Mouse (Mus musculus) neutrophil, adult 65 days (primary cell): ENCODE measurements around the gene Sumo3. TPM values are rescaled to one million over a fixed set of nuclear protein-coding genes. Genes with fewer than 3 reads are reported as not detected.

Experiments used
- total RNA-seq: library from RNA; stranded (reverse); gene quantifications from 2 replicates; pipeline ENCODE4 v1.2.4, GENCODE M21; 2023

The Sumo3 gene
- total RNA-seq: 55.9 and 66.8 TPM in 2 replicates

GRCm38 (mm10) chr10:77605908-77606826 is at the start of gene Sumo3, which contains the start of gene Gm49325:
TSS of gene Sumo3 (plus strand) at chr10:77606097.
TSS of gene Gm49325 (plus strand) at chr10:77606197.

GRCm38 (mm10) chr10:77581408-77582284 is 24.3 kb upstream of the Sumo3 start, which contains the start of gene Pttg1ip:
TSS of gene Pttg1ip (plus strand) at chr10:77581720.

GRCm38 (mm10) chr10:77622055-77622988 is 16.4 kb downstream of the Sumo3 start, which contains the start of gene Ube2g2:
TSS of gene Ube2g2 (plus strand) at chr10:77622275.

Other genes starting within 250 kb of the Sumo3 start
- 0.11 and 0.16 TPM in 2 replicates for gene Adarb1, start 187.8 kb upstream of the Sumo3 start, total RNA-seq
- gene Fam207a, start 90.3 kb upstream of the Sumo3 start, total RNA-seq: 12.5 and 16.9 TPM in 2 replicates
- gene Itgb2, start 75.8 kb upstream of the Sumo3 start, total RNA-seq: 896 and 935 TPM in 2 replicates
- 85.5 and 125 TPM in 2 replicates for gene Pttg1ip, start 24.4 kb upstream of the Sumo3 start, total RNA-seq
- gene Gm49325, start 100 bp downstream of the Sumo3 start, total RNA-seq: not detected in 2 replicates
- 31.2 and 34.0 TPM in 2 replicates for gene Ube2g2, start 16.2 kb downstream of the Sumo3 start, total RNA-seq
- gene Tspear, start 80.5 kb downstream of the Sumo3 start, total RNA-seq: not detected in 2 replicates
- not detected in 2 replicates for gene Gm19402, start 84.7 kb downstream of the Sumo3 start, total RNA-seq
- gene Gm9508, start 91.1 kb downstream of the Sumo3 start, total RNA-seq: not detected in 2 replicates
- not detected in 2 replicates for gene Gm10272, start 100.5 kb downstream of the Sumo3 start, total RNA-seq
- not detected in 2 replicates for gene Gm10024, start 105.4 kb downstream of the Sumo3 start, total RNA-seq
- gene Gm10142, start 109.7 kb downstream of the Sumo3 start, total RNA-seq: not detected in 2 replicates
- gene Krtap12-1, start 114.5 kb downstream of the Sumo3 start, total RNA-seq: not detected in 2 replicates
- gene Gm10100, start 120.4 kb downstream of the Sumo3 start, total RNA-seq: not detected in 2 replicates
- gene Gm18596, start 136.5 kb downstream of the Sumo3 start, total RNA-seq: not detected in 2 replicates
- not detected in 2 replicates for gene Gm9736, start 145.3 kb downstream of the Sumo3 start, total RNA-seq
- gene Gm3233, start 153.6 kb downstream of the Sumo3 start, total RNA-seq: not detected in 2 replicates
- not detected in 2 replicates for gene Gm3238, start 165.2 kb downstream of the Sumo3 start, total RNA-seq
- gene Gm7138, start 170.8 kb downstream of the Sumo3 start, total RNA-seq: not detected in 2 replicates
- not detected in 2 replicates for gene Gm3250, start 176.4 kb downstream of the Sumo3 start, total RNA-seq
- not detected in 2 replicates for gene Gm7137, start 182.1 kb downstream of the Sumo3 start, total RNA-seq
- gene Gm9639, start 189.0 kb downstream of the Sumo3 start, total RNA-seq: not detected in 2 replicates
- not detected in 2 replicates for gene Gm19668, start 193.0 kb downstream of the Sumo3 start, total RNA-seq
- gene Gm9507, start 205.7 kb downstream of the Sumo3 start, total RNA-seq: not detected in 2 replicates
- gene Gm2696, start 208.6 kb downstream of the Sumo3 start, total RNA-seq: not detected in 2 replicates
- not detected in 2 replicates for gene Krtap10-4, start 221.0 kb downstream of the Sumo3 start, total RNA-seq
- gene Krtap10-10, start 229.8 kb downstream of the Sumo3 start, total RNA-seq: not detected in 2 replicates
- not detected in 2 replicates for gene Gm36176, start 240.7 kb downstream of the Sumo3 start, total RNA-seq
- not detected in 2 replicates for gene Gm10318, start 246.8 kb downstream of the Sumo3 start, total RNA-seq